Mouse (Mus musculus): ENCODE results near the gene Asxl1.
A peak's percentile ranks its signal among the peaks of the same experiment; 100 is the strongest.
"Not testable (repeated sequence)": the region's sequence is repeated elsewhere in the genome, so short reads cannot be mapped to it uniquely, and the experiment has no call there.

Gene Asxl1

GRCm38 (mm10) chr2:153345071-153345453, 567 bp upstream of the Asxl1 start:
- DNase-seq (ENCODE audit: low spot score in 2 of 2) = no peak

GRCm38 (mm10) chr2:153346221-153347182, 873 bp downstream of the Asxl1 start:
- peak in 1 of 2 experiments; percentile 50 for DNase-seq (ENCODE audit: low spot score in 2 of 2)

DNA sequence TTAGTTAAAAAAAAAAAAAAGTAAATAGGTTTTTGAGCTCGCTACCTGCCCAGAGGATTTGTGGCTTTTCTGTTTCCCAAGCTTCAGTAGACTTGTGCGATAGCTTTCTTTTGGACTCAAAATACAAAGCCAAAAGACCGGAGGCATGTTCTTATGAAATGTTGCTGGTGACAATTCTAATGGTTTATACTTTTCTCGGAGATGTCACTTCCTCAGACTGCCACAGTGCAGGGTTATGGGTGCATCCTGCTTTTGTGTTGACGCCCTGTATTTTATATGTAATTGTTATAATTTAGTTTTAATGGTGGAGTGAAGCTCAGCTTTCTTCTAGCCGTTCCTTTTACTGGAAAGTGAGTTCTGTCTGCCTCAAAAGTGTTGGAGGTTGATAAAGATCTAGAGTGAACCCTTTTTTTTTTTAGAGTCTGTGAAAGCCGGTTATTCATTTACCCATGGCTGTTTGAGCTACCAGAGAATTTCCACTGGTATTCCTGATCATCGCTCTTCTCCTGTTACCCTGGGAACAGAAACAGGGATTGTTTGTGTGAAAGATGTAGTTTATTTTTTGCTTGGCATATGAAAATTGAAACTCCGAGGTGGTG, 1.7 kb downstream of the Asxl1 start:
- no peak for DNase-seq (ENCODE audit: low spot score in 2 of 2)

- DNase-seq (ENCODE audit: low spot score in 2 of 2) = no peak
Measured at GRCm38 (mm10) chr2:153348100-153348831, 2.6 kb downstream of the Asxl1 start.

DNA sequence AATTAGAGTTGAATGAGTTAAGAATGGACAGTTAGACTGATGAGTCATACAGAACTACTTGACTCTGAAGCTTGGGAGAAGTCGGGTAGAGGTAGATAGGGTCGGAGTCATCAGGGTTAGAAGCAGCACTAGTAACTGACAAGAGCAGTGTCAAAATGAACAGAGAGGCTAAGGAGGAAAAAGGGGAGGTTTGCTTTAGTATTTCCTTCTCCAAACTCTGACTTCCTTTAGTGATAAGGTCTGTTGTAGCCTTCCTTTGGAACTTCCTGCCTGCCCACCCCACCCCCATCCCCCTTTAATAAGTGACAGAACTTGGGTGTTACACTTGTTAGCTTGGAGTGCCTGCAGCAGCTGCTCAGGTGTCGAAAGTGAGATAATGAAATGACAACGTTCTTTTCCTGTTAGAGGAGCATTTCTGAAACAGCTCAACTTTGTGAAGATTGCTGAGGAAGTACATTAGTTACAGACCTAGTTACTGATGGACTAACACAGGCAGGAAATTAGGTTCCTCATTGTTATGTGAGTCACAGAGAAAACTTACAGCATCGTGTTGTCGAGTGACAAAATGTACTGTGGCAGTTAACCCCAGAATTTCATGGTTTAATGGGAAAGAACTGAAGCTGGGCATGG, 5.0 kb downstream of the Asxl1 start:
- DNase-seq (ENCODE audit: low spot score in 2 of 2) = no peak

DNA sequence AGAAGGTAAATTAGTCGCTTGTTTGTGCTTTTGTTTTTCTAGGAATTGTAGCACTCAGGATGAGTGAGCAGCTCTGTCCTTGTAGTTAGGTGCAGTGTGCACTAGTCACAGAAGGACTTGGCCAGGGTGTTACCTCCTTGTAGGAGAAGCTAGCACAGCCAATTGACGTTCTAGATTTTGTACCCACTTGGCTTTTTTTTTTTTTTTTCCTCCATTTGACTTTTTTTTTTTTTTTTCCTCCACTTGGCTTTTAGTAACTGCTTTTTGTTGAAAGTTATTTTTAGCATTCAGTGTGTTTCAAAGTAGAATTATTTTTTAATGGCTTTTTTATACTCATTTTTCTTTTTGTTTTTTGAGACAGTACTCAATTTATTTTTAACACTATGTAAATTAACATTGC, 9.0 kb downstream of the Asxl1 start:
- no peak for DNase-seq (ENCODE audit: low spot score in 2 of 2)

DNA sequence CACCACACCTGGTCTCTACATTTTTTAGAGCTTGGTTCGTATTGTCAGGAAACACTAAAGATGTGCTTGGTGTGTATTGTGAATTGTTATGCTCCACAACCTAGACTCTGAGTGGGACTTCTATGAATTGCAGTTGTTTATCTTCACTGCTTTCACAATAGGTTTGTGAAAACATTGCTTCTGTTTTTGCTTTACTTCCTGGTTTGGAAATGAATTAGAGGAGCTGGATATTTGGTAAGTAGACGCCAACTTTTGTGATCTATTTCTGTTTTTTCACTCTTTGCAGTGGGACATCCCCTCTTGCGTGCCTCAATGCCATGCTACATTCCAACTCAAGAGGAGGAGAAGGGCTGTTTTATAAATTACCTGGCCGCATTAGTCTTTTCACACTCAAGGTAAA, 11.2 kb downstream of the Asxl1 start:
- DNase-seq (ENCODE audit: low spot score in 2 of 2) = no peak

DNA sequence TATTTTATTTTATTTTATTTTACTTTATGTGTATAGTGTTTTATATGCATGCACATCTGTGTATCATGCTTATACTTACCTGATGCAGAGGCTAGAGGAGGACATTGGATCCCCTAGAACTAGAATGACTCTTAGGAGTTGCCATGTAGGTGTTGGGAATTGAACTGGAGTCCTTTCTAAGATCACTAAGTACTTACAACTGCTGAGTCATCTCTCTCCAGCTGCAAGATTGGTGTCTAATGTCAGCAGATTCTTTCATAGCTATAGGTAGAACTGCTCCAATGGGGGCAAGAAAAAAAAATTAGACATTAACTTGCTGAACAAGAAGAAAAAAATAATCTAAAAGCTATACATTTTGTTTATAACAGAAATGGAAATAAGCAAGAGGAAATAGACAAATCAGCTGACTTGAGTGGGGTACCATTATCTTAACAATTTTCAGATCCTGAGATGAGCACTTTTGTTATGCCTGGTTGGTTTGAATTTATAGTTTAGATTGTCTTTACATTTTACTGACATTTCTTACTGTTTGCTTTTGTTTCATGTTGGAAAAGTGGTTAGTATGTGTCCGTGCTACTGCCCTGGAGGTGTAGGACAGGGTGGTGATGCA, 15.6 kb downstream of the Asxl1 start:
- no peak for DNase-seq (ENCODE audit: low spot score in 2 of 2)

GRCm38 (mm10) chr2:153364531-153364930, 18.9 kb downstream of the Asxl1 start:
- DNase-seq (ENCODE audit: low spot score in 2 of 2) = not testable (repeated sequence)

GRCm38 (mm10) chr2:153370871-153371270, 25.2 kb downstream of the Asxl1 start:
- DNase-seq (ENCODE audit: low spot score in 2 of 2) = no peak

DNA sequence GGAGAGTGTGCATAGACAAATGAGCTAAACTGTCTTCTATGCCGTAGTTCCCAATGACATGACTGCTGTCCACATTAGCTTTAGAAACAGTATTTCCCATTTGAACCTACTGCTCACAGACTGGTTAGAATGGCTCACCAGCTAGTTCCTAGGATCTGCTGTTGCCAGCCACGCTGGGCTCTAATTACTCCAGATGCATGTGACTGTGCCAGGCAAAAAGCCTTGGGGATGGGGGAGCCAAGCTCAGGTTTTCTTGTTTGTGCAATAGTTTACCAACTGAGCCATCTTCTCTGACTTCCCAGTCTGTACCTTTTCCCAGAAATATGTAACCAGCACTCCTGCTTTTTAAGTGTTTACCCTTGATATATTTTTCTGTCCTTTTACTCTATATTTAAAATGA, 29.8 kb downstream of the Asxl1 start:
- DNase-seq (ENCODE audit: low spot score in 2 of 2) = no peak

GRCm38 (mm10) chr2:153380479-153380878, 34.9 kb downstream of the Asxl1 start:
- no peak for DNase-seq (ENCODE audit: low spot score in 2 of 2)

DNA sequence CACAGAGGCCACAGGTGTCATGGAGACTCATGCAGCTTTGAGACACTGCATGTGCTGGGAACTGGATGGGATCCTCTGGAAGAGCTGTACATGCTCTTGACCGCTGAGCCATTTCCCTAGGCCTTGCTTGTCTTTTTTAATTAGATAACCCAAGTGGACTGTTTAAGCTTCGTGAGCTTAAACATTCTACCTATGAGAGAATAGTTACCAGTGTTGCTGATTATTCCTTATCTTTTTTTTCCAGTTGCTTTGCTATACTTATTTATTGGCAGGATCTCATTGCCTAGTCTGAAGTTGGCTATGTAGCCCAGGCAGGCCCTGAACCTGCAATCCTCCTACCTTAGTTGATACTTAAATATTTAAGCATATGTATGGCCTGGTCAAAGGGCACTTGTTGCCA, 44.2 kb downstream of the Asxl1 start:
- DNase-seq (ENCODE audit: low spot score in 2 of 2) = no peak

DNA sequence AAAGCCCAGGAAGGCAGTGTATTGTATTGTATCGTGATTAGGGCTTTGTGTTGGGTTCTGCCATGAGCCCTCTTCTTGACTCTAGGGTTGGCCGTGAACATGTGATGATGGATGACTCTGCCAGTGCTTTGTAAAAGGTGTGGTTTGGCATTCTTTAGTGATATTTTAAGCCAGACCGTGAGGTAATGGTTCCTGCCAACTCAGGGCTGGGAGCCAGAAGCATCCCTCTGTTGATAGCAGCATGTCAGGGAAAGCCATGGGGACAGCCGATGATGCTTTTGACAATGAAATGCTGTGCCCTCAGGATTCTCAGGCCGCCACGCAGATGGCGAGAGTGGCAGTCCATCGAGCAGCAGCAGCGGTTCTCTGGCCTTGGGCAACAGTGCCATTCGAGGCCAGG, 47.4 kb downstream of the Asxl1 start:
- no peak for DNase-seq (ENCODE audit: low spot score in 2 of 2)

DNA sequence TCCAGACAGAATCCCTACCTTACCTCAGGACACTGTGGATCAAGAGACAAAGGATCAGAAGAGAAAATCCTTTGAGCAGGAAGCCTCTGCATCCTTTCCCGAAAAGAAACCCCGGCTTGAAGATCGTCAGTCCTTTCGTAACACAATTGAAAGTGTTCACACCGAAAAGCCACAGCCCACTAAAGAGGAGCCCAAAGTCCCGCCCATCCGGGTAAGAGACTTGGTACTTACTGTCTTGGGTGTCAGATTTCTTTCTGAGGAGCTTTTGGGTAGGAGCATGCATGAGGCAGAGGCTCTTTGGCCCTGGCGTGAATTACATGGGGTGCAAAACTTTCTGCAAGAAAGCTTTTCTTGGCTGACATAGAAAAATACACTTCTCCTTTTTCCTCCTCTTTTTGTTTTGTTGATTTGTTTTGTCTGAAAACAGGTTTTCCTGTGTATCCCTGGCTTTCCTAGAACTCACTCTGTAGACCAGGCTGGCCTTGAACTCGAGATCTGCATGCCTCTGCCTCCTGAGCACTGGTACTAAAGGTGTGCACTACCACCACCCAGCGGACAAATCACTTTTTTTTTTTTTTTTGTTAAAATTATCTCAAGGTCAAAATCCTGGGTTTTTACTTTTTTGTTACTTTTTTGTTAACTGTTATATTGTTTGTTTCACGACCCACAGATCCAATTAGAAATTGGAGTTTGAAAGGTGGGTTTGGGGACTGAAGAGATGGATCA, 52.3 kb downstream of the Asxl1 start:
- no peak for DNase-seq (ENCODE audit: low spot score in 2 of 2)

DNA sequence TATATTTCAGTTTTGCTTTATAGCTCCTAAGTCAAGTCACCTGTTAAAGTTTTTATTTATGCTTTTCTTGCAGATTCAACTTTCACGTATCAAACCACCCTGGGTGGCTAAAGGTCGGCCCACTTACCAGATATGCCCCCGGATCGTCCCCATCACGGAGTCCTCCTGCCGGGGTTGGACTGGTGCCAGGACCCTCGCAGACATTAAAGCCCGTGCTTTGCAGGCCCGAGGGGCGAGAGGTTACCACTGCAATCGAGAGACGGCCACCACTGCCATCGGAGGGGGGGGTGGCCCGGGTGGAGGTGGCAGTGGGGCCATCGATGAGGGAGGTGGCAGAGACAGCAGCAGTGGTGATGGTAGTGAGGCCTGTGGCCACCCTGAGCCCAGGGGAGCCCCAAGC, 53.5 kb downstream of the Asxl1 start:
- no peak for DNase-seq (ENCODE audit: low spot score in 2 of 2)

GRCm38 (mm10) chr2:153404062-153404461, 58.4 kb downstream of the Asxl1 start:
- DNase-seq (ENCODE audit: low spot score in 2 of 2) = no peak

- no peak for DNase-seq (ENCODE audit: low spot score in 2 of 2)
Measured at GRCm38 (mm10) chr2:153404882-153405281, 59.3 kb downstream of the Asxl1 start.

DNA sequence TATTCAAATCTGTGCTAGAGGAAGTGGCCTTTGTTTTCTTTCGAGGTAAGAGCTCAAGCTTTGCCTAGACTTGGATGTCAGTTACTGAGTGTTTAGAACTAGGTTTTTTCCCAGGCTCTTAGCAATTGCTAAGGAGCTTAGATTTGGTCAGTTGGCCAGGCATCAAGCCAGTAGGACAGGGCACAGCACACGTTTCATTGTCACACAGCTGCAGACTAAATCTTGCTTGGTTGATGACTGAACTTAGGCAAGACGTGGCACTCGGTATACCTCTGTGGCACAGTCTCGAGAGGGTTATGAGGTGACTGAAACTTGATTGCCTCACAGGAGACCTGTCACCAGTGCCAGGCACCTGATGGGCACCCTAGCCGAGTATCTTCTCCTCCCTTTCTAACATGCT, 61.3 kb downstream of the Asxl1 start:
- DNase-seq (ENCODE audit: low spot score in 2 of 2) = no peak

DNA sequence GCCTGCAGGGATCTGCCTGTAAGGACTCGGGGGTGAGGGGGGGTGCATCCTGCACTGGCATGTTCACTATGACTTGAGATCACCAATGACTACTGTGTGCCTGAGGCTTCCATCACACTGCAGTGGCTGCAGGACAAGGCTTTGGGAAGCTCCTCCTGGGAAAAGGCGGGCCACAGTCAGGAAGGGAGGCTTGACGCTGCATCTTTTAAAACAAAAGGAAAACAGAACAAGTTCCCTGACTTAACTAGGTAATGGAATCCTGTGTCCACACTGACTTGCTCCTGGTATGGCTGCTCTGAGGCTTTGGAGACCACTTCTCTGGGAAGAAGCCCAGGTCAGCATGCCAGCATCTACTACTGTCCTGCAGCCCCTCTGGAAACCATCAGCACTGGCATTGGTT, 63.3 kb downstream of the Asxl1 start:
- DNase-seq (ENCODE audit: low spot score in 2 of 2) = no peak

GRCm38 (mm10) chr2:153411557-153411956, 65.9 kb downstream of the Asxl1 start:
- DNase-seq (ENCODE audit: low spot score in 2 of 2) = no peak

All from urinary bladder, postnatal 36 days (tissue).